Mouse (Mus musculus) midbrain, embryonic 14.5 days (tissue): ENCODE results near the gene Lrrtm3. TPM values are rescaled to one million over a fixed set of nuclear protein-coding genes. Genes with fewer than 3 reads are reported as not detected.

Source experiments
- ATAC-seq: fragments of 200-750 bp; cut with Nextera tagmentation; 2 replicates; pipeline ENCODE4 v1.8.0; 2017; ENCODE audit warnings: moderate number of reproducible peaks, moderate library complexity; ENCODE audit not compliant: low FRiP score, low TSS enrichment
- DNase-seq: peaks from one replicate; pipeline ENCODE4 v3.0.0-alpha.2; 2015
- H3K27ac ChIP-seq: fragments of 300-500 bp; sonication (generic); replicated peaks from 2 replicates; pipeline ENCODE4 v1.5.1; 2014; ENCODE audit warnings: mild to moderate bottlenecking, low read depth, low read length, moderate library complexity
- H3K27me3 ChIP-seq: fragments of 300-500 bp; sonication (generic); 2 replicates; pipeline ENCODE4 v1.6.1; 2014; ENCODE audit warnings: low read length, control low read depth, mixed read lengths; ENCODE audit not compliant: control insufficient read depth, insufficient read depth
- H3K36me3 ChIP-seq: fragments of 300-500 bp; sonication (generic); 2 replicates; pipeline ENCODE4 v1.6.1; 2014; ENCODE audit warnings: low read length, control low read depth; ENCODE audit not compliant: control insufficient read depth, insufficient read depth
- H3K4me1 ChIP-seq: fragments of 300-500 bp; sonication (generic); 2 replicates; pipeline ENCODE4 v1.6.1; 2014; ENCODE audit warnings: mild to moderate bottlenecking, antibody characterized with exemption, low read length, control low read depth; ENCODE audit not compliant: control insufficient read depth, insufficient read depth
- H3K4me2 ChIP-seq: fragments of 300-500 bp; sonication (generic); 2 replicates; pipeline ENCODE4 v1.6.1; 2014; ENCODE audit warnings: mild to moderate bottlenecking, low read length, moderate library complexity
- H3K4me3 ChIP-seq: fragments of 300-500 bp; sonication (generic); replicated peaks from 2 replicates; pipeline ENCODE4 v1.5.1; 2014; ENCODE audit warnings: low read depth, low read length
- H3K9ac ChIP-seq: fragments of 300-500 bp; sonication (generic); replicated peaks from 2 replicates; pipeline ENCODE4 v1.6.1; 2014; ENCODE audit warnings: mild to moderate bottlenecking, low read length, moderate library complexity
- H3K9me3 ChIP-seq: fragments of 300-500 bp; sonication (generic); 2 replicates; pipeline ENCODE4 v1.6.1; 2016; ENCODE audit warnings: low read length, control low read depth, mixed read lengths; ENCODE audit not compliant: control insufficient read depth
- WGBS: fragments of 180-500 bp; shearing (Covaris S2); extraction: QIAGEN DNeasy Blood & Tissue Kit; methylation state at CpG from one replicate; pipeline ENCODE4 v1.1.7; 2014; 5-methylcytosine and 5-hydroxymethylcytosine counted together
- polyA plus RNA-seq: library from polyadenylated mRNA; unstranded; fragments of >200 nt; fragmentation: Nextera tagmentation; extraction: Ambion mirVana; gene quantifications from 2 replicates; pipeline ENCODE4 v1.2.1, GENCODE M21; 2014

Gene Lrrtm3
- polyA plus RNA-seq, 1 experiment from 2014 or later = 27.7 TPM

DNA sequence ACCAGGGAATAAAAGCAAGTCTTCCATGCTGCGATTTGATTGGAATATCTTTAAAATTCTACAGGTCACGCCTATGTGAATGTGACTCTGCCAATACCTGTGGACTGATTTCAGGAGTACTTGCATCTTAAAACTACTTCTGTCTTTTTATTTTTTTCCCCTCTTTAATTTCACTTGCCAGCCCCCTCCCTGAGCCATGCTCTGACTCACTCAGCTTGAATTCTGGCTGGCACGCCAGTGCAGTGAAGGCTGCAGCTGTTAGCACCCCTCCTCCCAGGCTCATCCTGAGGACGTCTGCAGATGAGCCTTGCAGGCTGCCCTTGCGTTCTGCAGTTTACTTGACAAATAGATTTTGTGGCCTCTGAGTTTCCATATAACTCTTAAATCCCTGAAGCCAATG, 14.1 kb downstream of the Lrrtm3 start:
- no peak for ATAC-seq
- Histone ChIP-seq H3K27me3 (no peaks in the 10 kb centered on the region), H3K9me3 (no peaks in the 10 kb centered on the region), H3K27ac (no peak overlapping the region), H3K4me3 (no peak overlapping the region), H3K36me3 (no peaks in the 10 kb centered on the region), H3K9ac (no peak overlapping the region), H3K4me2 (0 out of 2 replicates have a peak overlapping the region, but pooled peaks have one; percentile 18), H3K4me1 (peaks cover 7% of the 10 kb centered on the region)
- WGBS = 33% methylated on average over 5 of the region's 5 CpGs
- DNase-seq = peak; percentile 43

DNA sequence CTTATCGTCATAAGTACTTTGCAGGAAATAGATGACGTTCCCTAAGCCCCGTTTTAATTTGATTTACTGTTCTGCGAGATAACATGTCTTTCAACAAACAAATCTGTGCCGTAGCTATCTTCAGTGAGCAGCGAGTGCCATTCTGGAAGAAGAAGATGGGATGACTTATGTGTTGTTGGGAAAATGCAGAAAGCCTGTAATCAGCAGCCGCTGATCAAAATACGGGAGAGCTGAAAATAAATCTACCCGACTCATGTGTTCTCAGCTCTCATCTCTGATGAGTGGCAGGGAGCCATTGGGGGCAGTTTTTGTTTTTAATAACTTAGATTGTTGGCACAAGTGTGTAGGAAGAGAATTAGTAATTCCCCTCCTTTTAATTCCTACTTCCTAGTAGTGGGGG, 26.4 kb downstream of the Lrrtm3 start:
- Histone ChIP-seq H3K4me3 (no peak overlapping the region), H3K27ac (no peak overlapping the region), H3K4me2 (no peak overlapping the region), H3K9ac (no peak overlapping the region), H3K36me3 (no peaks in the 10 kb centered on the region), H3K4me1 (no peaks in the 10 kb centered on the region), H3K27me3 (no peaks in the 10 kb centered on the region), H3K9me3 (no peaks in the 10 kb centered on the region)
- DNase-seq = no peak
- ATAC-seq = no peak
- WGBS = 86% methylated on average over 9 of the region's 9 CpGs

DNA sequence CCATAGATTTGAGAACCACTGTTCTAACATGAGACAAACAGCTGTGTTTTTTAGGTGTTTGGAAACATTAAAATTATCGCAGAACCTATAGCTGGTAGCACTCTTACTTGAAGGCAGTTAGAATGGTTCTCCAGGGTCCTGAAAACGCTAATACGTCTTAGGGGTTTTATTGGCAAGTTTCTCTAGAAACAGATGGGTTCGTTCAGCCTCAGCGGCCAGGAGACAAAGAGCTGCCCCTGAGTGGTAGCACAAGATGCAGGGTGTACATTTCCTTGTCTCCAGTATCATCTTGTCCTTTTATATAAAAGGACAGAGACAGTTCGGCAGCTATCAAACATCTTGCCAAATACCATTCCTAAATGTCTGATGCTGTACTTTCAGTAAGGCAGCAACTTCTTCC, 40.1 kb downstream of the Lrrtm3 start:
- Histone ChIP-seq H3K9me3 (no peaks in the 10 kb centered on the region), H3K27me3 (no peaks in the 10 kb centered on the region), H3K9ac (no peak overlapping the region), H3K4me2 (no peak overlapping the region), H3K27ac (no peak overlapping the region), H3K4me1 (no peaks in the 10 kb centered on the region), H3K36me3 (no peaks in the 10 kb centered on the region), H3K4me3 (no peak overlapping the region)
- DNase-seq (no peak), ATAC-seq (no peak)
- WGBS = 70% methylated on average over 6 of the region's 6 CpGs

DNA sequence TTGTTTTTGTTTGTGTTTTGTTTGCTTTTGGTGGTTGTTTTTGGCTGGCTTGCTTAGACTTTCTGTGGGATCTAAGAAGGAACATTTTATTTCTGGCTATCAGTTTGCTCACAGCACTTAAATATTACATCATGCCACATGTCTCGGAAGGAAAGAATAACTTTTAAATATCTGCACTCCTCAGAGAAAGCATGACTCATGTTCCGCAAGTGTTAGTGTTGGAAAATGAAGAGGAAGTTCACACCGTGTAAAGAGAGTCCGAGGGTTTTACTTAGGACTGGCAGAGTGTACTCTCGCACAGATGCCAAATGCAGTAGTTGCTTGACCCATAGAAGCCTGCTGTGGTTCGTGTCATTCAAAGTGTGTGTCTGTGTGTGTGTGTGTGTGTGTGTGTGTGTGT, 40.9 kb downstream of the Lrrtm3 start:
- no peak for ATAC-seq
- 95% methylated on average over 6 of the region's 6 CpGs for WGBS
- Histone ChIP-seq H3K27me3 (no peaks in the 10 kb centered on the region), H3K27ac (no peak overlapping the region), H3K9me3 (no peaks in the 10 kb centered on the region), H3K9ac (no peak overlapping the region), H3K4me2 (no peak overlapping the region), H3K36me3 (no peaks in the 10 kb centered on the region), H3K4me1 (no peaks in the 10 kb centered on the region), H3K4me3 (no peak overlapping the region)
- no peak for DNase-seq

DNA sequence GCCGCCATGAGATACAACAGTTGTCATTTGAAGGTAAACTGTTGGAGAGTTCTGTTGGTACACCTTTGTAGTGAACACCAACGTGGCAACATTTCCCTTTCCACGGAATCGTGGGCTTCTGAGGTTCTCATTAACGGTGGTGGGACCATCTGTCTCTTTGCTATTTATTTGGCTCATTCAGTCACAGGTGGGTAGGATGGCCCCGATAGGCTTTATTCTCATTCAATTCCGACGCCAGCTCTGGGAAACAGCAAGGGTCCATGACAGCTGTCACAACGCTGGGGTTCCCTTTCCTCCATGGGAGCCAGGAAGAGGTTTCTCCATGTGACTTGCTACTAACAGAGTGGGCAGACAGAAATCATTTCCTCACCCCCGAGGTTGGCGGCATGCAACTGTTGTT, 48.2 kb downstream of the Lrrtm3 start:
- Histone ChIP-seq H3K27ac (no peak overlapping the region), H3K36me3 (no peaks in the 10 kb centered on the region), H3K9ac (no peak overlapping the region), H3K27me3 (no peaks in the 10 kb centered on the region), H3K4me2 (no peak overlapping the region), H3K4me1 (no peaks in the 10 kb centered on the region), H3K4me3 (no peak overlapping the region), H3K9me3 (no peaks in the 10 kb centered on the region)
- WGBS = 82% methylated on average over 11 of the region's 11 CpGs
- DNase-seq = no peak
- ATAC-seq = no peak

DNA sequence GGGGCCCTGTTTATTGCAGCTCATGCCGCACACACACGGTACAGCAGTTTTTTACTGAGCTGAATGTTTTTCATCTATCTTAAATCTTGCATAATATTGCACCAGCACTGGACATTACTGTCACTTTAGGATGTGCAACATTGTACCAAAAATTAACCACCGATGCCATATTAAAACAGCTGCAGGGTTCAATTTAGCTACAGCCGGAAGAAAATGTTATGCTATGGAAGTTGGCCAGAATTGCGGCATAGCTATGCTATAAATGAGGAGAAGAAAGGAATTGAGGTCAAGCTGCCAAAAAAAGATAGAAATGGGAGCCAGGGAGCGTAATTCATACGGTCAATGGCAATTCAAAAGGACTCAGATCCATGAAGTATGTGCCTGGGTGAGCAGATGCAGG, 48.9 kb downstream of the Lrrtm3 start:
- Histone ChIP-seq H3K36me3 (no peaks in the 10 kb centered on the region), H3K27me3 (no peaks in the 10 kb centered on the region), H3K9me3 (no peaks in the 10 kb centered on the region), H3K27ac (no peak overlapping the region), H3K4me1 (no peaks in the 10 kb centered on the region), H3K9ac (no peak overlapping the region), H3K4me3 (no peak overlapping the region), H3K4me2 (no peak overlapping the region)
- WGBS = 94% methylated on average over 7 of the region's 7 CpGs
- DNase-seq = no peak
- no peak for ATAC-seq

DNA sequence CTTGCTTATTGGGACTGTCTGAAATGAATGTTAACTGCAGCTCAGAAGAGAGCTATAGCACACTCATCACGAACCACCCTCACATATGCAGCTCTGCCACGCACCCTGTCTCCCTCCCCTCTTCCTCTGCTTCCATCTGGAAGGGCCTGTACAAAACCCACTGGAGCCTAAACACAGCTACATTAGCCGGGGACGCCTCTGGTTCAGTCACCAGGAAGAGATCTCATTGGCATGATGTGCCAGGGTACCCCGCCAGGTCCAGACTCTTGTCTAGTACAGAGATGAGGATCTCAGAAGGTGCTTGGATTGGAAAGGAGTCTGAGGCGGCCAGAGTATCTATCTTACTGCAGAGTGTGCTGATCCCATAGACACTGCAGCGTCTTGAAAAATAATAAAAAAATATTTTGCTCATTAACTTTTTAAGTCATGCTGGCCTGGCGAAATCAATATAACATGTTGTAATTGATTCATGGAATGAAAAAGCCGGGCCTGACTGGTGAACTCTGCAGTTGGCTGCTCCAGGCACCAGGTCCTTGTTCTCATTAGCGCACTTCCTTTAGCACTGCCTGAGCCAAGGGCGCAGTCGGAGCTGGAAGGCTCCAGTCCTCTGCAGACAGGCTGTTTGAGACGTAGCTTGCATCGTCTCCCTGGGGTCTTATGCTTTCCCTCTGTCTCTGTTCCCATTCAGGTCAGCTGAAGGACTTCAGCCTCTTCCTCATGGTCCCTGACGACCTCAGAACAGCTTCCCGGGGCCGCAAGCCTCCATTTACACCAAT, 50.1 kb downstream of the Lrrtm3 start:
- Histone ChIP-seq H3K9ac (no peak overlapping the region), H3K4me2 (no peak overlapping the region), H3K9me3 (no peaks in the 10 kb centered on the region), H3K36me3 (no peaks in the 10 kb centered on the region), H3K4me3 (no peak overlapping the region), H3K27me3 (no peaks in the 10 kb centered on the region), H3K27ac (peak overlapping the region; percentile 41; the same call in 1 of the 2 replicates), H3K4me1 (no peaks in the 10 kb centered on the region)
- no peak for ATAC-seq
- DNase-seq = peak; percentile 33
- 77% methylated on average over 17 of the region's 17 CpGs for WGBS

DNA sequence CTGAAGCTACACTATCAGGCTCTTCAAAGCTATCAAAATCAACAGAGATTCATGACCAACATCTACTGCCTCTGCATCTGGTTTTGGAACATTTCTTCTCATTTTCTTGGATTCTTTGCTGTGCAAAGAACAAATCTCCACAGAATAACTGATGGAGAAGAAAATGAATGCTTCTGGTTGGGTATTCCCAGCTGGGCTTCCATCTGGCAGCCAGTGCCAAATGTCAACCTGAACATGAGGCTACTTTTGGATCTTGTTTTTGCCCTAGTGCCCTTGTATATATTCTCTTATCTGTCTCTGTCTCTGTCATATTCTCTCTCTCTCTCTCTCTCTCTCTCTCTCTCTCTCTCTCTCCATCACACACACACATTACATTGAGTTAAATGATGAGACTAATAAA, 59.2 kb downstream of the Lrrtm3 start:
- no peaks in the 10 kb centered on the region for H3K27me3 ChIP-seq
- no peak overlapping the region for H3K9ac ChIP-seq
- DNase-seq = no peak
- no peaks in the 10 kb centered on the region for H3K36me3 ChIP-seq
- H3K4me3 ChIP-seq = no peak overlapping the region
- no peaks in the 10 kb centered on the region for H3K4me1 ChIP-seq
- H3K9me3 ChIP-seq = no peaks in the 10 kb centered on the region
- no peak overlapping the region for H3K27ac ChIP-seq
- H3K4me2 ChIP-seq = no peak overlapping the region
- no peak for ATAC-seq

DNA sequence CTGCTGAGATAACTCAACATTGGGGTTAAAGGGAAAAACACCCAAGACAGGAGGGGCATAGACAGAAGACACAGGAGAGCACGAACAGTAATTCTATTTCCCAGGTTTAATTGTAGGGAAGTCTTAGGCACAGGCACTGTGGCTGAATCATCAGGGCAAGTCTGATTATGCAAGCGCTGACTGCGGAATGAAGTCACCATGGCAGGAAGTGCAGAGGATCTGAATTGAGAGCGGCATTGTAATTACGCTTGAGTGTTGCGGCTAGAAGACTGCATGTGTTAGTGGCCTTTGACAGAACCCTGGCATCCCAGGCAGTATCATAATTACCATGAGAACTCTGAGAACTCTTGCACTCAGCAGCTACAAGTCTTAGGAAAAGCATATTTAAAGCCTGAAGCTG, 66.7 kb downstream of the Lrrtm3 start:
- H3K36me3 ChIP-seq = no peaks in the 10 kb centered on the region
- H3K27ac ChIP-seq = no peak overlapping the region
- WGBS = 70% methylated on average over 6 of the region's 6 CpGs
- no peaks in the 10 kb centered on the region for H3K27me3 ChIP-seq
- no peak overlapping the region for H3K9ac ChIP-seq
- no peaks in the 10 kb centered on the region for H3K4me1 ChIP-seq
- ATAC-seq (no peak), DNase-seq (no peak)
- H3K4me3 ChIP-seq = no peak overlapping the region
- H3K4me2 ChIP-seq = no peak overlapping the region
- no peaks in the 10 kb centered on the region for H3K9me3 ChIP-seq
